Mouse (Mus musculus): ENCODE measurements around the gene Gm20388.
A peak's percentile ranks its signal among the peaks of the same experiment; 100 is the strongest.

- no peak for TF ChIP-seq POLR2A (IDR thresholded peaks at IDR 0.05; ENCODE audit: insufficient read depth, low read length)
- TF ChIP-seq CTCF (IDR thresholded peaks at IDR 0.05; ENCODE audit: low read depth, low read length) = peak; percentile 76
- TF ChIP-seq EP300 (IDR thresholded peaks at IDR 0.05; ENCODE audit: insufficient read depth, low read depth, low read length) = no peak
Measured at GRCm38 (mm10) chr8:120607885-120608284, 697.2 kb downstream of the Gm20388 start.

Data from ES-Bruce4 (cell line).